ENCODE assay signal across 8 mouse cellular contexts in genomic region chr7:63924747-63925412, GRCm38 (mm10). TPM values are rescaled to one million over a fixed set of nuclear protein-coding genes. Genes with fewer than 3 reads are reported as not detected.
DNase-seq lines count a peak whose midpoint lies in the region; ATAC-seq and TF ChIP-seq lines count a peak whose summit lies in the region.

No protein-coding gene starts in this region.

- DNase-seq in embryonic facial prominence, embryonic 10.5 days (ENCODE audit: low spot score): no peak
- peak; percentile 55 to 60 for DNase-seq in frontal cortex, postnatal 14 days (ENCODE audit: low spot score in 2 of 2)
- DNase-seq in left cerebral cortex, adult 9 months (ENCODE audit: low spot score in 2 of 2): peak; percentile 71 to 91
- no peak for DNase-seq in thymus, adult 18-20 months

- TF ChIP-seq POLR2A in bone marrow macrophage, adult 2 months (IDR thresholded peaks at IDR 0.05; ENCODE audit: borderline replicate concordance, low read depth, low read length): no peak

- H3K9me3 ChIP-seq in embryonic facial prominence, embryonic 12.5 days: no peaks in the 10 kb centered on the region
- no peaks in the 10 kb centered on the region for H3K9me3 ChIP-seq in embryonic facial prominence, embryonic 10.5 days
- H3K9me3 ChIP-seq in intestine, embryonic 16.5 days (ENCODE audit: control insufficient read depth, low read length): peaks cover 2% of the 10 kb centered on the region; the same call in 1 of the 2 replicates
- no peaks in the 10 kb centered on the region for H3K9me3 ChIP-seq in neural tube, embryonic 13.5 days

- H3K9ac ChIP-seq in embryonic facial prominence, embryonic 12.5 days: no peak overlapping the region
- H3K9ac ChIP-seq in intestine, embryonic 16.5 days (ENCODE audit: low read depth, low read length): 0 out of 2 replicates have a peak overlapping the region, but pooled peaks have one; percentile 17
- H3K9ac ChIP-seq in neural tube, embryonic 13.5 days: 0 out of 2 replicates have a peak overlapping the region, but pooled peaks have one; percentile 32

- no peaks in the 10 kb centered on the region for H3K36me3 ChIP-seq in embryonic facial prominence, embryonic 12.5 days
- no peaks in the 10 kb centered on the region for H3K36me3 ChIP-seq in embryonic facial prominence, embryonic 10.5 days (replicated peaks)
- no peaks in the 10 kb centered on the region for H3K36me3 ChIP-seq in intestine, embryonic 16.5 days (ENCODE audit: control insufficient read depth, insufficient read depth, low read length)
- H3K36me3 ChIP-seq in neural tube, embryonic 13.5 days: 0 out of 2 replicates have a peak, but pooled peaks cover 3% of the 10 kb centered on the region

- no peak overlapping the region for H3K4me2 ChIP-seq in embryonic facial prominence, embryonic 12.5 days (replicated peaks)
- H3K4me2 ChIP-seq in intestine, embryonic 16.5 days (ENCODE audit: low read depth, low read length): peak overlapping the region; percentile 25
- H3K4me2 ChIP-seq in neural tube, embryonic 13.5 days: peak overlapping the region; percentile 9; the same call in 1 of the 2 replicates

- 0 out of 2 replicates have a peak overlapping the region, but pooled peaks have one; percentile 8 for H3K27ac ChIP-seq in embryonic facial prominence, embryonic 12.5 days
- no peak overlapping the region for H3K27ac ChIP-seq in embryonic facial prominence, embryonic 10.5 days (replicated peaks)
- H3K27ac ChIP-seq in bone marrow macrophage, adult 2 months (ENCODE audit: insufficient read depth, low read depth, low read length): peak overlapping the region; percentile 43
- peak overlapping the region; percentile 76 for H3K27ac ChIP-seq in intestine, embryonic 16.5 days (ENCODE audit: low read length)
- H3K27ac ChIP-seq in neural tube, embryonic 13.5 days (replicated peaks): peak overlapping the region; percentile 75

- peak; percentile 23; the same call in 1 of the 2 replicates for ATAC-seq in embryonic facial prominence, embryonic 12.5 days (ENCODE audit: insufficient number of reproducible peaks, insufficient read depth, low FRiP score, low TSS enrichment)
- peak; percentile 73 for ATAC-seq in intestine, embryonic 16.5 days
- ATAC-seq in neural tube, embryonic 13.5 days (ENCODE audit: low read depth): peak; percentile 62; the same call in 1 of the 2 replicates

- peaks cover 22% of the 10 kb centered on the region for H3K4me1 ChIP-seq in embryonic facial prominence, embryonic 12.5 days
- peaks cover 30% of the 10 kb centered on the region for H3K4me1 ChIP-seq in embryonic facial prominence, embryonic 10.5 days
- H3K4me1 ChIP-seq in bone marrow macrophage, adult 2 months (ENCODE audit: control insufficient read depth, insufficient read depth, low read length): peaks cover 56% of the 10 kb centered on the region
- H3K4me1 ChIP-seq in intestine, embryonic 16.5 days (ENCODE audit: control insufficient read depth, insufficient read depth, low read length): peaks cover 42% of the 10 kb centered on the region
- peaks cover 49% of the 10 kb centered on the region for H3K4me1 ChIP-seq in neural tube, embryonic 13.5 days (replicated peaks)

- 69% methylated on average over 6 of the region's 6 CpGs for WGBS in embryonic facial prominence, embryonic 12.5 days
- 92% methylated on average over 6 of the region's 6 CpGs for WGBS in embryonic facial prominence, embryonic 10.5 days
- WGBS in intestine, embryonic 16.5 days: 18% methylated on average over 6 of the region's 6 CpGs
- WGBS in neural tube, embryonic 13.5 days: 46% methylated on average over 6 of the region's 6 CpGs

- H3K27me3 ChIP-seq in embryonic facial prominence, embryonic 12.5 days: no peaks in the 10 kb centered on the region
- H3K27me3 ChIP-seq in embryonic facial prominence, embryonic 10.5 days (replicated peaks; ENCODE audit: low read depth, poor library complexity, severe bottlenecking): no peaks in the 10 kb centered on the region
- H3K27me3 ChIP-seq in intestine, embryonic 16.5 days (replicated peaks; ENCODE audit: control insufficient read depth, insufficient read depth, low read length): no peaks in the 10 kb centered on the region
- H3K27me3 ChIP-seq in neural tube, embryonic 13.5 days: no peaks in the 10 kb centered on the region

- H3K4me3 ChIP-seq in embryonic facial prominence, embryonic 12.5 days: no peak overlapping the region
- no peak overlapping the region for H3K4me3 ChIP-seq in embryonic facial prominence, embryonic 10.5 days
- no peak overlapping the region for H3K4me3 ChIP-seq in bone marrow macrophage, adult 2 months (ENCODE audit: insufficient read depth, low read length)
- no peak overlapping the region for H3K4me3 ChIP-seq in intestine, embryonic 16.5 days (ENCODE audit: low read length)
- H3K4me3 ChIP-seq in neural tube, embryonic 13.5 days: no peak overlapping the region

- TF ChIP-seq CTCF in bone marrow macrophage, adult 2 months (IDR thresholded peaks at IDR 0.05; ENCODE audit: low read depth, low read length): no peak

RNA-seq across cellular contexts. Expression of gene E030018B13Rik, which starts 8.2 kb away (rescaled TPM):
- polyA plus RNA-seq in embryonic facial prominence, embryonic 12.5 days (2016; fragmentation: Nextera tagmentation; extraction: Ambion mirVana): not detected in 2 replicates
- polyA plus RNA-seq in embryonic facial prominence, embryonic 10.5 days (2016; fragmentation: Nextera tagmentation; extraction: Ambion mirVana): not detected in 2 replicates
- polyA plus RNA-seq in bone marrow macrophage, adult 2 months (2012; ENCODE audit: insufficient read depth, insufficient read length, missing spikeins): not detected in 2 replicates
- polyA plus RNA-seq in intestine, embryonic 16.5 days (2015; fragmentation: Nextera tagmentation; extraction: Ambion mirVana): not detected in 2 replicates
- 0.20 TPM in 1 of 2 replicates, not detected in the other for polyA plus RNA-seq in neural tube, embryonic 13.5 days (2015; fragmentation: Nextera tagmentation; extraction: Ambion mirVana)

RNA-seq across cellular contexts. Expression of gene Klf13, which starts 13.8 kb away (rescaled TPM):
- polyA plus RNA-seq in embryonic facial prominence, embryonic 12.5 days (2016; fragmentation: Nextera tagmentation; extraction: Ambion mirVana): 21.3 and 21.4 TPM in 2 replicates
- polyA plus RNA-seq in embryonic facial prominence, embryonic 10.5 days (2016; fragmentation: Nextera tagmentation; extraction: Ambion mirVana): 22.1 and 23.9 TPM in 2 replicates
- polyA plus RNA-seq in bone marrow macrophage, adult 2 months (2012; ENCODE audit: insufficient read depth, insufficient read length, missing spikeins): 73.0 and 75.3 TPM in 2 replicates
- polyA plus RNA-seq in intestine, embryonic 16.5 days (2015; fragmentation: Nextera tagmentation; extraction: Ambion mirVana): 23.1 and 23.3 TPM in 2 replicates
- 28.1 and 32.5 TPM in 2 replicates for polyA plus RNA-seq in neural tube, embryonic 13.5 days (2015; fragmentation: Nextera tagmentation; extraction: Ambion mirVana)

Comparison
In these comparisons a context has a peak if more than half of its experiments do, and no peak if none do; other contexts are left out.
1. ATAC-seq: peak in every context shown above with its lines; median percentile 73 in intestine, embryonic 16.5 days; 62 in neural tube, embryonic 13.5 days; 23 in embryonic facial prominence, embryonic 12.5 days.
2. DNase-seq: peak in frontal cortex, postnatal 14 days (2 of 2) and left cerebral cortex, adult 9 months (2 of 2); none in embryonic facial prominence, embryonic 10.5 days (single experiment) and thymus, adult 18-20 months (0 of 2).